Mouse (Mus musculus) forebrain, embryonic 11.5 days (tissue): ENCODE results near the gene Nmnat3. TPM values are rescaled to one million over a fixed set of nuclear protein-coding genes. Genes with fewer than 3 reads are reported as not detected.
A peak's percentile ranks its signal among the peaks of the same experiment; 100 is the strongest.

Source experiments
- ATAC-seq: fragments of 200-750 bp; cut with Nextera tagmentation; replicated peaks from 2 replicates; pipeline ENCODE4 v1.8.0; 2017; ENCODE audit warnings: moderate TSS enrichment; ENCODE audit not compliant: low FRiP score
- DNase-seq: peaks from one replicate; pipeline ENCODE4 v3.0.0-alpha.2; 2017; ENCODE audit warnings: low spot score
- H3K27ac ChIP-seq: fragments of 300-500 bp; sonication (generic); 2 replicates; pipeline ENCODE4 v1.5.1; 2014; ENCODE audit warnings: low read depth, low read length
- H3K27me3 ChIP-seq: fragments of 300-500 bp; sonication (generic); 2 replicates; pipeline ENCODE4 v1.6.1; 2014; ENCODE audit warnings: mild to moderate bottlenecking, low read length, mixed read lengths; ENCODE audit not compliant: control insufficient read depth, insufficient read depth
- H3K36me3 ChIP-seq: fragments of 300-500 bp; sonication (generic); 2 replicates; pipeline ENCODE4 v1.6.1; 2014; ENCODE audit warnings: mild to moderate bottlenecking, low read length, moderate library complexity, mixed read lengths; ENCODE audit not compliant: control insufficient read depth, insufficient read depth
- H3K4me1 ChIP-seq: fragments of 300-500 bp; sonication (generic); replicated peaks from 2 replicates; pipeline ENCODE4 v1.6.1; 2014; ENCODE audit warnings: low read length, mixed read lengths; ENCODE audit not compliant: control insufficient read depth, insufficient read depth
- H3K4me2 ChIP-seq: fragments of 300-500 bp; sonication (generic); 2 replicates; pipeline ENCODE4 v1.6.1; 2014; ENCODE audit warnings: low read depth, mild to moderate bottlenecking, low read length, moderate library complexity, mixed read lengths; ENCODE audit not compliant: severe bottlenecking
- H3K4me3 ChIP-seq: fragments of 300-500 bp; sonication (generic); 2 replicates; pipeline ENCODE4 v1.5.1; 2014; ENCODE audit warnings: low read depth, low read length
- H3K9ac ChIP-seq: fragments of 300-500 bp; sonication (generic); 2 replicates; pipeline ENCODE4 v1.6.1; 2014; ENCODE audit warnings: low read length
- H3K9me3 ChIP-seq: fragments of 300-500 bp; sonication (generic); 2 replicates; pipeline ENCODE4 v1.6.1; 2016; ENCODE audit warnings: low read length, mixed read lengths; ENCODE audit not compliant: control insufficient read depth
- whole genome bisulfite sequencing: fragments of 180-500 bp; shearing (Covaris S2); extraction: QIAGEN DNeasy Blood & Tissue Kit; methylation state at CpG from one replicate; pipeline ENCODE4 v1.1.7; 2014; 5-methylcytosine and 5-hydroxymethylcytosine counted together
- polyA plus RNA-seq: library from polyadenylated mRNA; unstranded; fragments of >200 nt; fragmentation: Nextera tagmentation; extraction: Ambion mirVana; gene quantifications from 2 replicates; pipeline ENCODE4 v1.2.1, GENCODE M21; 2014

Gene Nmnat3
- polyA plus RNA-seq, 1 experiment from 2014 or later: 3.7 TPM

- H3K9me3 ChIP-seq: no peaks in the 10 kb centered on the region
- no peak for DNase-seq
- H3K27ac ChIP-seq: no peak overlapping the region
- WGBS: 56% methylated on average over 10 of the region's 10 CpGs
- H3K4me3 ChIP-seq: no peak overlapping the region
- H3K4me2 ChIP-seq: no peak overlapping the region
- no peaks in the 10 kb centered on the region for H3K36me3 ChIP-seq
- no peak for ATAC-seq
- no peaks in the 10 kb centered on the region for H3K4me1 ChIP-seq
- H3K27me3 ChIP-seq: no peaks in the 10 kb centered on the region
- H3K9ac ChIP-seq: no peak overlapping the region
Observed at GRCm38 (mm10) chr9:98275080-98275479, 12.2 kb upstream of the Nmnat3 start.

GRCm38 (mm10) chr9:98280162-98280561 is 7.1 kb upstream of the Nmnat3 start:
- DNase-seq (no peak), ATAC-seq (no peak)
- 75% methylated on average over 5 of the region's 5 CpGs for WGBS
- H3K4me3 ChIP-seq: no peak overlapping the region
- no peaks in the 10 kb centered on the region for H3K4me1 ChIP-seq
- no peak overlapping the region for H3K27ac ChIP-seq
- no peaks in the 10 kb centered on the region for H3K9me3 ChIP-seq
- H3K27me3 ChIP-seq: no peaks in the 10 kb centered on the region
- H3K36me3 ChIP-seq: no peaks in the 10 kb centered on the region
- no peak overlapping the region for H3K4me2 ChIP-seq
- H3K9ac ChIP-seq: no peak overlapping the region

GRCm38 (mm10) chr9:98285606-98286301 is 1.5 kb upstream of the Nmnat3 start:
- H3K36me3 ChIP-seq: no peaks in the 10 kb centered on the region
- H3K4me1 ChIP-seq: no peaks in the 10 kb centered on the region
- WGBS: 84% methylated on average over 9 of the region's 9 CpGs
- H3K4me3 ChIP-seq: no peak overlapping the region
- DNase-seq: no peak
- H3K27ac ChIP-seq: no peak overlapping the region
- no peak overlapping the region for H3K9ac ChIP-seq
- ATAC-seq: no peak
- no peaks in the 10 kb centered on the region for H3K9me3 ChIP-seq
- no peaks in the 10 kb centered on the region for H3K27me3 ChIP-seq
- H3K4me2 ChIP-seq: no peak overlapping the region

- H3K4me2 ChIP-seq: no peak overlapping the region
- H3K9ac ChIP-seq: no peak overlapping the region
- no peaks in the 10 kb centered on the region for H3K27me3 ChIP-seq
- no peaks in the 10 kb centered on the region for H3K9me3 ChIP-seq
- no peaks in the 10 kb centered on the region for H3K36me3 ChIP-seq
- H3K27ac ChIP-seq: no peak overlapping the region
- no peaks in the 10 kb centered on the region for H3K4me1 ChIP-seq
- no peak for ATAC-seq
- H3K4me3 ChIP-seq: no peak overlapping the region
- DNase-seq: no peak
Observed at GRCm38 (mm10) chr9:98289665-98290064, 2.4 kb downstream of the Nmnat3 start.

GRCm38 (mm10) chr9:98290591-98290990 is 3.4 kb downstream of the Nmnat3 start:
- Histone ChIP-seq H3K4me3 (no peak overlapping the region), H3K4me1 (no peaks in the 10 kb centered on the region), H3K27me3 (no peaks in the 10 kb centered on the region), H3K9ac (no peak overlapping the region), H3K4me2 (no peak overlapping the region), H3K9me3 (no peaks in the 10 kb centered on the region), H3K27ac (no peak overlapping the region), H3K36me3 (no peaks in the 10 kb centered on the region)
- WGBS: 96% methylated on average over 1 of the region's 1 CpGs
- ATAC-seq (no peak), DNase-seq (no peak)

GRCm38 (mm10) chr9:98296383-98297201 is 9.4 kb downstream of the Nmnat3 start:
- Histone ChIP-seq H3K4me2 (peak overlapping the region; percentile 66), H3K9ac (peak overlapping the region; percentile 49), H3K27me3 (no peaks in the 10 kb centered on the region), H3K36me3 (no peaks in the 10 kb centered on the region), H3K9me3 (no peaks in the 10 kb centered on the region), H3K4me1 (no peaks in the 10 kb centered on the region), H3K27ac (no peak overlapping the region), H3K4me3 (peak overlapping the region; percentile 57)
- ATAC-seq: peak; percentile 83
- DNase-seq: peak; percentile 92
- 1% methylated on average over 56 of the region's 56 CpGs for WGBS

GRCm38 (mm10) chr9:98297234-98297936 is 10.2 kb downstream of the Nmnat3 start:
- ATAC-seq: peak; percentile 42
- H3K27ac ChIP-seq: no peak overlapping the region
- peak overlapping the region; percentile 66 for H3K4me2 ChIP-seq
- H3K9ac ChIP-seq: peak overlapping the region; percentile 49; the same call in 1 of the 2 replicates
- no peaks in the 10 kb centered on the region for H3K36me3 ChIP-seq
- no peaks in the 10 kb centered on the region for H3K4me1 ChIP-seq
- no peak for DNase-seq
- H3K27me3 ChIP-seq: no peaks in the 10 kb centered on the region
- no peaks in the 10 kb centered on the region for H3K9me3 ChIP-seq
- peak overlapping the region; percentile 57 for H3K4me3 ChIP-seq
- 16% methylated on average over 12 of the region's 12 CpGs for WGBS

GRCm38 (mm10) chr9:98297937-98298595 is 10.8 kb downstream of the Nmnat3 start:
- Histone ChIP-seq H3K4me2 (no peak overlapping the region), H3K4me3 (no peak overlapping the region), H3K4me1 (no peaks in the 10 kb centered on the region), H3K27ac (no peak overlapping the region), H3K36me3 (no peaks in the 10 kb centered on the region), H3K9me3 (no peaks in the 10 kb centered on the region), H3K9ac (no peak overlapping the region), H3K27me3 (no peaks in the 10 kb centered on the region)
- 76% methylated on average over 6 of the region's 6 CpGs for WGBS
- no peak for ATAC-seq
- no peak for DNase-seq
